Mouse (Mus musculus) adrenal gland, adult 2 months (tissue): ENCODE measurements around the gene Agrp. TPM values are rescaled to one million over a fixed set of nuclear protein-coding genes. Genes with fewer than 3 reads are reported as not detected.
"Not testable (repeated sequence)": the region's sequence is repeated elsewhere in the genome, so short reads cannot be mapped to it uniquely, and the experiment has no call there.

Experiments used
- DNase-seq: peaks from one replicate; pipeline ENCODE4 v3.0.0; 2021
- polyA plus RNA-seq: library from polyadenylated mRNA; depleted of rRNA; stranded (reverse); fragments of >200 nt; gene quantifications from 2 replicates; pipeline ENCODE4 v1.2.3, GENCODE M21; 2012
- total RNA-seq, 2 experiments: library from RNA; stranded (reverse); gene quantifications; 2 replicates each; pipeline ENCODE4 v1.2.3; 2021

Gene Agrp
- total and polyA plus RNA-seq, 3 experiments, result 2.3 to 2.6 (median 2.4) TPM

GRCm38 (mm10) chr8:105598777-105599176 is 38.4 kb downstream of the Agrp start:
- no peak for DNase-seq

DNA sequence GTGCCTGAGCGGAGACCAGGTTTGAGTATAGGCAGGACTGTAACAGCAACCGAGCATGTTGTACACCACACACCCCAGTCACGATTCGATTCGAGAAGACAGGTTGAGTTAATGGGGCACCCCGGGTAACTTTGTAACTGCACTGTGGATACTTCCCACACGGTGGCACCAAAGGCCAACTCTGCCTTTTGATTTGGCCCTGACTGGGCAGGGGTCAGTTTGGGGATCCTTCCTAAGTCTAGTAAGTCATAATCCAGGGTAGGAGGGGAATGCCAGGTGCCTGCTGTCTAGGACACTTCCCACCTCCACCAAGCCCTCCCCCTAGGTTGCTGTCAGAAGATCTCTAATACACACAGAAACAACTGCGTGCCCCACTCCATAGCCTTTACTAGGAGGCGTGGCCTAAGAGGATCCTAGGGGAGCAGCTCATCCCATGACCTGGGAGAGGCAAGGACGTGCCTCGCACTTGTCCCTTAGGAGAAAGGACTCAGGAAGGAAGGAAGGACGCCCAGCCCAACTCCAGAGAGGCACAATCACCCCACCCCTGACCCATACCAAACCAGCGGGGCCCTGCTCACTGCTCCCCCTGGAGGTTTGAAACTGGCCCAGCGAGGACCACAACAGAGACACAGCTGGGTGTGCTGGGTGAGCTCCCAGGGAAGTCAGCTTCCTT is 40.7 kb downstream of the Agrp start:
- peak; percentile 86 for DNase-seq

DNA sequence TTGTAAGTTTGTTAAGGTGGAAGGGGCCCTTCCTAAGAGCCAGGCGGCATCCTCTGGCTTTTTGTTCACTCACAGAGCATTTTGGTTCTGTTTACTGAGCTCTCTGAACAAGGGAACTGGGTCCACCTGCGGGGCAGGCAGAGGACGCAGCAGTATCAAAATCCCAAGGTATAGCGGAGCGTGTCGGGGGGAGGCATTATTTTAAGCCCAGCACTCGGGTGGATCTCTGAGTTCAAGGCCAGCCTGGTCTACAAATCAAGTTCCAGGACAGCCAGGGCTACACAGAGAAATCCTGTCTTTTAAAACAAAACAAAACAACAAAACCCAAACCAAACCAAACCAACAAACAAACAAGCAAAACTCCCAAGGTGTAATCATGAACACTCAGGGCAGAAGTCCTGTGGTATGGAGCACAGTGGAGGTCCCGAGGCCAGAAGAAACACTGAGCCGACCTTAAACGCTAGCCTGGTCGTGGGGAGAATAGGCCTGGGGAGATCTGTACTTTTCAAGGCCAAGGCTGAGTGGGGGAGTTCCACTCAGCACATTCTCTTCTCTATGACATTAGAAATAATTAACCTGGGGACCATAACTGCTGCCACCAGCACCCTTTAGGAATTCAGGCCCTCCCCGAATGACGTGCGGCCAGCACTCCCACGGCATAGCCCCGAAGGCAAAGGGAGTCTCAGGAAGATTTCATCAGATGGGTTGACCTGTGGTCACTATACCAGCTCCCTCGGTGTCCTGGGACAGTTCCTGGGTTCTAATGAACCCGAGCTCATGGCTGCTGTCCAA is 42.5 kb downstream of the Agrp start:
- DNase-seq, result no peak

DNA sequence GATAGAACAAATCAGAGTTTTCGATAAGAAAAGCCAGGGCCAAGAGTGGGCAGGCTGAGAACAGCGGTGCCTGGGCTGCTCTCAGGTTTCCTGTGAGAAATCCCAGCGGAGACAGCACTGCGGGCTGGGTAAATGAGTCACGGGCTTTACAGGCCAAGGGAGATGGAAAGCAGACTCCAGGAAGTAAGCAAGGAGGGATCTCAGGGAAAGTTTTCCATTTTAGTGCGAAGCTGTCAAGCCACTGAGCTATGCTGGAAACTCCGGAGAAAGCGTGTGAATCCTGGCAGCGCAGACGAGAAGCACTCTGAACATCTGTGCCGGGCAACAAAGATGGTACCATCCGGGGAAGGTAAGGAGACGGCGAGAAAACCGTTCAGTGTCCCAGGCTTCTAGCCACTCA is 43.3 kb downstream of the Agrp start:
- DNase-seq, result peak; percentile 62

DNA sequence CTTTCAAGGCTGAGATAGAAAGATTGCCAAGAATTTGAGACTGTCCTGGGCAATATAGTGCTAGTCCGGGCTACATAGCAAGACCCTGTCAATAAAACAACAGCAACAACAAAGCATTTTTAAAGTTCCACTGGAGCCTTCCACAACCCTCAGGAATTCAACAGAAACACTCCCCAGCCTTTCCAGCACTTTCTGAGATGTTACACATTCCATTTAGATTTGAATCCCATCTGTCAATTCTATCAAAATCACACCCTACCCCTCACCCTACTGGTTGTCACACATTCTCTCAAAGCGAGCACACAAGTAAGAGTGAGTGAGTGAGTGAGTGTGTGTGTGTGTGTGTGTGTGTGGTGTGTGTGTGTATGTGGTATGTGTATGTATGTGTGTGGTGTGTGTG is 44.8 kb downstream of the Agrp start:
- DNase-seq, result no peak

DNA sequence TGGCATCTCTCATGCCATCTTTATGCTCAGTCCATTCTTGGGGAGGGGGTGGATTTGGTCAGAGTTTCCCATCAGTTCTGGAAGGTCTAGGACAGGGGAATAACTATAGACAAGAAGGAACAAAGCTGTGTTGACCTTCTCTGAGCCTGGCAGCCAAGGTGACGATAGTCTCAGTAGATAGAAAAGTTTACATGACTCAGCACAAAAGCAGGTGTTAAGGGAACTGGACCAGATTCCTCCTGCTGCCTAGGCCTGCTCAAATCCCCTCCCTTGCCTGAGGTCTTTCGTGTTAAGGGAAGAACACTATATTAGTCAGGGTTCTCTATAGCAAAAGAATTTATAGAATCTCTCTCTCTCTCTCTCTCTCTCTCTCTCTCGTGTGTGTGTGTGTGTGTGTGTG is 57.5 kb downstream of the Agrp start:
- DNase-seq, result no peak

- DNase-seq, result no peak
Measured at GRCm38 (mm10) chr8:105575538-105575937, 61.7 kb downstream of the Agrp start.

- no peak for DNase-seq
Measured at GRCm38 (mm10) chr8:105574741-105575140, 62.5 kb downstream of the Agrp start.

- peak; percentile 53 for DNase-seq
Measured at GRCm38 (mm10) chr8:105573427-105573826, 63.8 kb downstream of the Agrp start.

DNA sequence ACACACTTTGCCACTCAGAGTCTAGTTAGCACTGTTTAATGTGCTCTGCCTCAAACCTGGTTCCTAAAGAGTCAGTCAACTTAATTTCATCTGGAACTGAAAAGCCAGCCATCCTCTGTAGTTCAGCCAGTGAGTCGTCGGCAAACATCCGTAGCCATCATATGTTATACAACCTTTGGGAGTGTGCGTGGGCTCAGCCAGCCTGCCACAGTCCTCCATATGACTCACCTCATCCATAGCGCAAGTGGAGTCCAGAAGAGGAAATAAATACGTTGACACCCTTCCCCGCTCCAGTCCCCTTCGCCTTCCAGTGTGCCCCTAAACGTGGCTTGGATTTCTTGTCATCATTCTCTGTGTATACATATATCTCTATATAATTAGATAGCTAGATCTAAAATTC is 65.4 kb downstream of the Agrp start:
- DNase-seq, result no peak

DNA sequence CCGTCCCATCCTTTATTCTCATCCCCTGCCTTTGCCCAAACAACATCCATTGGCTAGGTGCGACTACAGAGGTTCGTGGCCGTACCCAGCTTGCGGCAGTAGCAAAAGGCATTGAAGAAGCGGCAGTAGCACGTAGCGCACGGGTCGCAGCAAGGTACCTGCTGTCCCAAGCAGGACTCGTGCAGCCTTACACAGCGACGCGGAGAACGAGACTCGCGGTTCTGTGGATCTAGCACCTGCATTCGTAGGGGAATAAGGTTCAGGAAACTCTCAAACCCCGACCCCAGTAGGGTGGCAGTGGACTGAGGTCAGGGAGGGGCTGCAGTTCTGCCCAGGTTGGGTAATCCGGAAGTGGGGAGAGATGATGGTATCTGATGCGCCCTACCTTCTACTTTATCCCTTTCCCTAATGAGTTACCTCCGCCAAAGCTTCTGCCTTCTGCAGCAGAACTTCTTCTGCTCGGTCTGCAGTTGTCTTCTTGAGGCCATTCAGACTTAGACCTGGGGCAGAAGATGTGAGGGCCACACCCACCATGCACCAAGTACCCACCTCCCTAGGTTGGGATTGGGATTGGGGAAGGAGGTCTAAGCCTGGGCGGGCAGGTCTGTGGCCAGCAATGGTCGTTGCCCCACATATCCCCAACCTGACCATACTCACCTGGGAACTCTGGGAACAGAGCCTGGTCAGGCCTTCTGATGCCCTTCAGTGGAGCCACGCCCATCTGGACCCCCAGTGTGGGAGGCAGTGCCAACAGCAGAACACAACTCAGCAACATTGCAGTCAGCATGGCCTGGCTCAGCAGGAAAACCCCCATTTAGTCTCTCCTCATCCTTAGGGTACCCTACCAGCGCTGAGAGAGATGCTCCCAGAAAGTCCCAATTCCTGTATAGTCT is 70.2 kb downstream of the Agrp start:
- DNase-seq, result no peak

GRCm38 (mm10) chr8:105565952-105566702 is 71.1 kb downstream of the Agrp start, which contains the start of gene Atp6v0d1:
Atp6v0d1 (minus strand) TSS chr8:105566047.
- peak; percentile 100 for DNase-seq

DNA sequence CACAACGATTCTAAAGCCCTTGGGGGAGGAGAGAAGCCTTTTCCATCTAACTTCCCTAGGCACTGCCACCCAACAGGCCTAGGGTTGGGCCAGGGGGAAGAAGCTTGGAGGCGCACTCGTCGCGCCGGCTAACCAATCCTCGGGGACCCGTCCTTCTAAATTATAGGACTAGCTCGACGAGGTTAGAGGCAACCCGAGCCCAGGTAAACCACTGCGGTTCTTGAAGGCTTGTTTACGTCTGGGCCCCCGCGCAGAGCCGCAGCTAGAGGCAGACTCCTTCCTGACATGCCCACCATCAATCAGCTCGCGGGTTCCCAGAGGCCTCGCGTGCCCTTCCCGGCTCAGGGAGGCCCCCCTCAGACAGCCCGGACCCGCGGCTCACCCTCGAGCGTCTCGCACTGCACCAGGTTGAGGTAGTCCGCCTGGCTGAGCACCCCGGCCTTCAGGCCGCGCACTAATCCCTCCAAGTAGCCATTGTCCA is 71.8 kb downstream of the Agrp start:
- no peak for DNase-seq

GRCm38 (mm10) chr8:105564573-105565229 is 72.5 kb downstream of the Agrp start:
- DNase-seq, result not testable (repeated sequence)

DNA sequence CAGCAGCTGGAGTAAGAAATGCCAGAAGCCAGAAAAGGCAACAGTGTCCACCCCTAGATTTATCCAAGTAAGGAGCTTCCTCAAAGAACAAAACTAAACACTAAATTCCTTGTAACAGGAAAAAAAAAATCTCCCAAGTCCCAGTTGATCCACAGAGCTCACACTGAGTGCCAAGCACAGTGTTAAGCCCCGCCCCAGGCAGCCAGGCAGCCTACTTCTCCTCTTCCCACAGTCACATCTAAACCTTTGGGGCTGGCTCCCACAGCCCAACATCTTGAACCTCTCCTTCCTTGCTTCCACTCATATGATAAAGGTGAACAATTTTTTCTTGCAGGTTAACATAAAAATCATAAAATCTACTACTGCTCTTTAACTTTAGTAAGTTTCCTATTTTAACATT is 73.3 kb downstream of the Agrp start:
- no peak for DNase-seq

DNA sequence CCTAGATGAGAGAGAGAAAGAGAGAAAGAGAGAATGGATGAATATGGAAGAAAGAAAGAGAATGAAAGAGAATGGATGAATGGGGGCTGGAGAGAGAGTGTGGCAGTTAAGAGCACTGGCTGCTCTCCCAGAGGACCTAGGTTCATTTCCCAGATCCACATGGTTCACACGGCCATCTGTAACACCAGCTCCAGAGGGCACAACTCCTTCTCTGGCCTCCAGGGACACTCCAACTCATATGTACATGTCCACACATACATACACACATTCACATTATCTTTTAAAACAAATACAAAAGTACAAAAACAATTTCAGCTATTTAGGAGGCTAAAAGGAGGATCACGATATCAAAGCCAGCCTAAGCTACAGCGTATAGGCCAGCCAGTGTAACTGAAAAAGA is 74.3 kb downstream of the Agrp start:
- DNase-seq, result no peak

DNA sequence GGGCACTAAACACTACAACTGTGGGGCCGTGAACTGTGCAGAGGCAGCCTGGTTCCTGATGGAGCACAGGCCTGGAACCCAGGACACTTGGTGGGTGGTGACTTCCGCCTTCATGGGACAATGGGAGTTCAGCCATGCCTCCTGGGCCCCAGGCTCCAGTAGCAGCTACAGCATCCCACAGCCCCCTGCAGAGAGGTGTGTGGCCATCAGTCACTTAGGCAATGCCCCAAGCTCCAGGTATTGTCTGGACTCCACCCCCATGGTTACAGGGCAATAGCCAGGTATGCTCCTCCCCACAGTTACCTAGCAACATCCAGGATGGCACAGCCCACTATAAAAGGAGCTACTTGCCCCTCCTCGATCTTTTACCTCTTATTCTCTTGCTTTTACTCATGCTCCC is 82.0 kb downstream of the Agrp start:
- no peak for DNase-seq

DNA sequence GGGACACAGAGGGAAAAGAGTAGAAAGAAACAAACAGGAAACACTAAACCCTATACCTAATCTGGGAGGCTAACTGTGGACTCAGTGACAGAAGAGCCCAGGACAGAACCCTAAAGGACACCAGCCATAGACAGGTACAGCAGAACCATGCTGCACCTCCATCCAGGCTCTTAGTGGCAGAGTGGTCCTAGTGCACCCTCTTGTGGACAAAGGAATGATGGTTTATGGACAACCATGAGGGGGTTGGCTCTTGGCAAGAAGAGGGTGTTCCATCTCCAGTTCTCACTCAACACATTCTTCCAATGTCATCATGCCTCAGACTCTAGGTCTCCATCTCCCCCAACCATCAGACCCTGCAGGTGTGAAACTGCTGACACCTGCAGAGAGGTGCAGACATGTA is 83.1 kb downstream of the Agrp start:
- peak; percentile 74 for DNase-seq

DNA sequence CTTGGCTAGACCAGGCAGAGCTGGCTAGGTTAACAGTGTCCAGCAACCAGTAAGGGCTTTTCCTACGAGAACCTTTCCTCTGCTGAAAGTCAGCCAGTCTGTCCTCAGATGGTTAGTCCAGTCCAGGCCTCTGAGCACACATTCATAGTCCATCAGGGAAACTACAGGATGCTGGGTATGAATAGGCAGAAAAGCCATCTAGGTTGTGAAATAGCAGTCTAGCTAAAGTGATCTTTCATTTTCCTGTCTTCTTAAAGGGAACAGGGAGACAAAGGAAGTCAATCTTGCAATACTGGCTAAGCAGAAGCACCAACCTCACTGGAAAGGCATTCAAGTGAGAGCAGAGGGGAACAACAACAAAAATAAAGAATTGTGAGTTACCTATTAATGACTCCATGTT is 84.4 kb downstream of the Agrp start:
- DNase-seq, result no peak

GRCm38 (mm10) chr8:105552032-105552431 is 85.2 kb downstream of the Agrp start:
- no peak for DNase-seq

- DNase-seq, result no peak
Measured at GRCm38 (mm10) chr8:105550083-105550482, 87.1 kb downstream of the Agrp start.
